Mouse (Mus musculus) G1E (cell line): ENCODE measurements around the gene Sptlc2. TPM values are rescaled to one million over a fixed set of nuclear protein-coding genes. Genes with fewer than 3 reads are reported as not detected.

Experiments
- ATAC-seq: 2 replicates; pipeline ENCODE4 v1.8.0; 2016; ENCODE audit warnings: mild to moderate bottlenecking; ENCODE audit not compliant: insufficient number of reproducible peaks, poor library complexity, low FRiP score, severe bottlenecking; ENCODE audit errors: extremely low read depth
- DNase-seq: peaks from one replicate; pipeline ENCODE4 v3.0.0; 2012; ENCODE audit warnings: low spot score
- H3K27me3 ChIP-seq: 2 replicates; pipeline ENCODE4 v1.6.1; 2012; ENCODE audit warnings: mild to moderate bottlenecking, low read length, inconsistent platforms; ENCODE audit not compliant: insufficient read depth
- H3K36me3 ChIP-seq: replicated peaks from 2 replicates; pipeline ENCODE3; 2012; ENCODE audit warnings: mild to moderate bottlenecking, inconsistent platforms
- H3K4me1 ChIP-seq: 2 replicates; pipeline ENCODE4 v1.6.1; 2012; ENCODE audit warnings: low read depth, low read length, inconsistent platforms, mixed read lengths; ENCODE audit not compliant: insufficient read depth
- H3K4me3 ChIP-seq: 2 replicates; pipeline ENCODE4 v1.5.1; 2012; ENCODE audit warnings: low read depth, mild to moderate bottlenecking, inconsistent platforms, low read length, moderate library complexity, mixed read lengths
- H3K9me3 ChIP-seq: replicated peaks from 2 replicates; pipeline ENCODE4 v1.6.1; 2012; ENCODE audit warnings: inconsistent platforms
- CTCF ChIP-seq: IDR thresholded peaks from 2 replicates; pipeline ENCODE4 v1.5.1; 2012; ENCODE audit warnings: low read depth, low read length, inconsistent platforms, mixed read lengths
- GATA1 ChIP-seq: IDR thresholded peaks from 2 replicates; pipeline ENCODE4 v1.6.1; 2012; ENCODE audit warnings: borderline replicate concordance, low read length, inconsistent platforms, mixed read lengths
- GATA2 ChIP-seq: IDR thresholded peaks from 2 replicates; pipeline ENCODE4 v1.6.1; 2012; ENCODE audit warnings: low read depth, low read length, inconsistent platforms, borderline replicate concordance
- POLR2AphosphoS5 ChIP-seq: IDR thresholded peaks from 2 replicates; pipeline ENCODE4 v1.6.1; 2012; ENCODE audit warnings: low read depth, low read length, inconsistent platforms; ENCODE audit not compliant: insufficient replicate concordance
- TAL1 ChIP-seq: conservative IDR thresholded peaks from 2 replicates; pipeline ENCODE4 v1.6.1; 2012; ENCODE audit warnings: low read depth, low read length, inconsistent platforms, mixed read lengths
- polyA plus RNA-seq: library from polyadenylated mRNA; stranded (reverse); fragments of >175 nt; gene quantifications from 2 replicates; pipeline ENCODE4 v1.2.3, GENCODE M21; 2012
- total RNA-seq, 2 experiments: library from RNA; stranded (forward) in 1 of 2; stranded (reverse) in 1 of 2; fragments of 200-1000 nt in 1 of 2; fragments of >200 nt in 1 of 2; fragmentation: Nextera tagmentation in 1 of 2; gene quantifications; 2 replicates each; pipeline ENCODE4 v1.2.3; 2014 to 2017

The Sptlc2 gene
- total and polyA plus RNA-seq, 3 experiments = 50.5 to 212 (median 111) TPM

GRCm38 (mm10) chr12:87330213-87330612 is 57.9 kb downstream of the Sptlc2 start:
- no peak overlapping the region for H3K4me3 ChIP-seq
- no peaks in the 10 kb centered on the region for H3K9me3 ChIP-seq
- peaks cover 69% of the 10 kb centered on the region for H3K36me3 ChIP-seq
- DNase-seq = peak; percentile 63
- no peak for TF ChIP-seq CTCF
- TF ChIP-seq GATA2 = no peak
- TF ChIP-seq POLR2AphosphoS5 = no peak
- no peak for TF ChIP-seq TAL1
- no peak for TF ChIP-seq GATA1
- H3K4me1 ChIP-seq = peaks cover 24% of the 10 kb centered on the region
- ATAC-seq = peak; percentile 50; the same call in 1 of the 2 replicates
- no peaks in the 10 kb centered on the region for H3K27me3 ChIP-seq

DNA sequence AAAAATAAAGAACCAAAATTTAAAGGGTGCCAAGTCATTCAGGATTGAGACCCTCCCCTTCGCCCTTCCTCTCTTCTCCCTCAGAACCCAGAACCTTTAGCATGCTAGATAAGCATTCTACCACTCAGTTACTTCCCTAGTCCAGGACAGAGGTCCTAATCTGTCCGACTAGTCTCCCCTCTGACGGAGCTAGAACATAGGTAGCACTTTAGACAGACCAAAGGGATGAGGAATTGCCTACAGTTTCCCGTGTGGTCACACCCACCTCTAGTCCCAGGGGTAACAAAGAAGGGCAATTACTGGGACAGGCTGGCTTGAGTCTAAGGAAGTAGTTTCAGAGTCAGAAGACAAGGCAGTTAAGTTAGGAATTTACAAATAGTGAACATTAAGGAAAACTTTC is 60.1 kb downstream of the Sptlc2 start:
- Histone ChIP-seq H3K4me3 (no peak overlapping the region), H3K4me1 (peaks cover 24% of the 10 kb centered on the region), H3K9me3 (no peaks in the 10 kb centered on the region), H3K27me3 (no peaks in the 10 kb centered on the region), H3K36me3 (peaks cover 79% of the 10 kb centered on the region)
- no peak for ATAC-seq
- DNase-seq = no peak
- TF ChIP-seq CTCF (no peak), GATA1 (no peak), POLR2AphosphoS5 (no peak), TAL1 (no peak), GATA2 (no peak)

DNA sequence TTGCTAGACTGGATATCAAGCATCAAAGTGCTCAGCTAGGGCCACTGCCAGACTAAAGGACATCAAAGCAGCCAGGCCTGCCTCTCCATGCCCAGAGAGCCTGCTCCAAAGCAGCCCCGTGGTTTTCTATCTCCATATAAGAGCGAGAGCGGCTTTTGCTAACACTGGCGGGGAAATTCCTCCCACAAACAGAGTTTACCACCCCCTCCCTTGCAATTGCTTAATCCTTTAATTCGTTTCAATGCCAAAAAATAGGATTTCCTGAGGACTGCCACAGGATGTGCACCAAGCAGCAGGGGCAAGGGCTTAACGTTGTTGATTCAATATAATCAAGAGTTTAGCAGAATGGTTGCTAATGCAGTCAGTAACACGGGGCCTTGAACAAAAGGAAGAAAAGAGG is 60.5 kb downstream of the Sptlc2 start:
- TF ChIP-seq TAL1 = no peak
- no peak for TF ChIP-seq CTCF
- no peak for TF ChIP-seq GATA2
- no peak for TF ChIP-seq POLR2AphosphoS5
- TF ChIP-seq GATA1 = no peak
- ATAC-seq = no peak
- no peak for DNase-seq
- Histone ChIP-seq H3K4me1 (peaks cover 24% of the 10 kb centered on the region), H3K4me3 (no peak overlapping the region), H3K27me3 (no peaks in the 10 kb centered on the region), H3K9me3 (no peaks in the 10 kb centered on the region), H3K36me3 (peaks cover 78% of the 10 kb centered on the region)

GRCm38 (mm10) chr12:87325452-87325851 is 62.7 kb downstream of the Sptlc2 start:
- no peak overlapping the region for H3K4me3 ChIP-seq
- H3K27me3 ChIP-seq = no peaks in the 10 kb centered on the region
- H3K4me1 ChIP-seq = peaks cover 13% of the 10 kb centered on the region
- DNase-seq (no peak), ATAC-seq (no peak)
- no peak for TF ChIP-seq TAL1
- TF ChIP-seq CTCF = no peak
- TF ChIP-seq GATA1 = no peak
- TF ChIP-seq GATA2 = no peak
- no peak for TF ChIP-seq POLR2AphosphoS5
- H3K9me3 ChIP-seq = no peaks in the 10 kb centered on the region
- H3K36me3 ChIP-seq = peaks cover 70% of the 10 kb centered on the region

- peaks cover 60% of the 10 kb centered on the region for H3K36me3 ChIP-seq
- H3K4me1 ChIP-seq = no peaks in the 10 kb centered on the region
- H3K4me3 ChIP-seq = no peak overlapping the region
- TF ChIP-seq GATA1 (no peak), GATA2 (no peak), TAL1 (no peak), CTCF (no peak), POLR2AphosphoS5 (no peak)
- no peak for ATAC-seq
- no peaks in the 10 kb centered on the region for H3K27me3 ChIP-seq
- H3K9me3 ChIP-seq = no peaks in the 10 kb centered on the region
- no peak for DNase-seq
Measured at GRCm38 (mm10) chr12:87319229-87319628, 68.9 kb downstream of the Sptlc2 start.

DNA sequence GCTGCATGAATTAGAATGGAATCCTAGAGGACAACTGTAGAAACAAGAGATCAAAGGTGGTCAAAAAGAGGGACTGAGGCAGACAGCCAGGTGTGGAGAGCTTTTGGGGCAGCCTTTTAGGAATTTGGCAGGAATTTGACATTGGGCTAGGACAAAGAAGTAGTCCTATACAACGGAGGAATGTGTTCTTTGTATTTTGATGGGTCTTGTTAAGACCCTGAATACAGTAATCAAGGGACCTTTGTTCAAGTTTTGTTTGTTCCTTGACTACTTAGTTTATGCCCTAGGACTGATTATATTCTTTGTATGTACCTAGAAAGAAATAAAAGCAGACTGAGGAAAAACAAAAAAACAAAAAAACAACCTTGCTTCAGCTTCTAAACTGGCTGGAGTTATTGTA is 70.2 kb downstream of the Sptlc2 start:
- no peak for DNase-seq
- H3K36me3 ChIP-seq = peaks cover 57% of the 10 kb centered on the region
- no peak for TF ChIP-seq CTCF
- TF ChIP-seq GATA2 = no peak
- no peak for TF ChIP-seq POLR2AphosphoS5
- no peak for TF ChIP-seq GATA1
- TF ChIP-seq TAL1 = no peak
- no peaks in the 10 kb centered on the region for H3K4me1 ChIP-seq
- H3K4me3 ChIP-seq = no peak overlapping the region
- ATAC-seq = no peak
- H3K27me3 ChIP-seq = no peaks in the 10 kb centered on the region
- H3K9me3 ChIP-seq = no peaks in the 10 kb centered on the region
